Mouse (Mus musculus): ENCODE results near the gene Pcgf1.

DNA sequence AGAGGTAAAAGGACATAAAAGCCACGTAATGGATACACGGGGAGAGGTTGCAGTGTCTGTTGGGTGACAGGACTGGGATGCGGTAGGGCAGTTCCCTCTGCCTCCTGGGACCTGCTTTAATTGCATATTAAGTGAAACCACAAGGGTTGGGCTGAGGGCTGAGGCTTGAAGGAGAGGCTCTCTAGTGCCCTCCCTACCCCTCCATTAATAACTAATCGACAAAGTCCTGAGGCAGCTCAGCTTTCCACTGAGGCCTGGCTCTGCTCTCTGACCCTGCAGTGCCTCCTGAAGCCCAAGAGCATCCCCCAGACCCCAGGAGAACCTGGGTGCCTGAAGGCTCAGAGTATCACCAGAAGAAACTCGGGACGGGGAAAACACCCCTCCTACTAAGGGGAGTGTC, 6.8 kb downstream of the Pcgf1 start:
- no peak for TF ChIP-seq CTCF (IDR thresholded peaks at IDR 0.05; ENCODE audit: control insufficient read depth, insufficient read depth, low read length)
- TF ChIP-seq POLR2A (IDR thresholded peaks at IDR 0.05; ENCODE audit: borderline replicate concordance, control insufficient read depth, low read depth, low read length): no peak

Data from bone marrow, adult 2 months (tissue).